Mouse (Mus musculus) macrophage (primary cell): ENCODE results near the gene Pnrc2. TPM values are rescaled to one million over a fixed set of nuclear protein-coding genes. Genes with fewer than 3 reads are reported as not detected.
A peak's percentile ranks its signal among the peaks of the same experiment; 100 is the strongest.

Experiments
- H3K27ac ChIP-seq: fragments of 350-480 bp; formaldehyde crosslinking; 2 replicates; pipeline ENCODE4 v1.9.0; 2021
- H3K36me3 ChIP-seq: fragments of 350-480 bp; formaldehyde crosslinking; 2 replicates; pipeline ENCODE4 v1.9.0; 2021; ENCODE audit errors: inconsistent target
- H3K4me3 ChIP-seq: fragments of 350-480 bp; formaldehyde crosslinking; 2 replicates; pipeline ENCODE4 v1.9.0; 2021; ENCODE audit errors: inconsistent target
- H3K79me2 ChIP-seq: fragments of 350-480 bp; formaldehyde crosslinking; 2 replicates; pipeline ENCODE4 v1.9.0; 2021; ENCODE audit errors: inconsistent target
- WGBS: methylation state at CpG from one replicate; pipeline ENCODE4 v1.1.7; 2026; ENCODE audit warnings: inconsistent platforms; ENCODE audit not compliant: missing documents; 5-methylcytosine and 5-hydroxymethylcytosine counted together
- polyA plus RNA-seq: library from polyadenylated mRNA; stranded (reverse); fragments of 250-400 nt; gene quantifications from 3 replicates; pipeline ENCODE4 v1.2.4, GENCODE M21; 2018; ENCODE audit warnings: inconsistent platforms

Pnrc2 gene
- polyA plus RNA-seq, 1 experiment from 2014 or later, result 112 TPM

- no peak overlapping the region for H3K27ac ChIP-seq
- WGBS, result 13% methylated on average over 2 of the region's 2 CpGs
- peaks cover 7% of the 10 kb centered on the region; the same call in 1 of the 2 replicates for H3K36me3 ChIP-seq
- no peak overlapping the region for H3K4me3 ChIP-seq
- H3K79me2 ChIP-seq, result peaks cover 68% of the 10 kb centered on the region
Observed at GRCm38 (mm10) chr4:135870227-135871023, 3.2 kb downstream of the Pnrc2 start.

- 22% methylated on average over 2 of the region's 2 CpGs for WGBS
- Histone ChIP-seq H3K27ac (no peak overlapping the region), H3K36me3 (peaks cover 7% of the 10 kb centered on the region; the same call in 1 of the 2 replicates), H3K4me3 (no peak overlapping the region), H3K79me2 (peaks cover 80% of the 10 kb centered on the region)
Observed at GRCm38 (mm10) chr4:135868996-135869395, 4.7 kb downstream of the Pnrc2 start.

- 17% methylated on average over 5 of the region's 7 CpGs for WGBS
- Histone ChIP-seq H3K4me3 (peak overlapping the region; percentile 84), H3K36me3 (peaks cover 4% of the 10 kb centered on the region; the same call in 1 of the 2 replicates), H3K27ac (0 out of 2 replicates have a peak overlapping the region, but pooled peaks have one; percentile 60), H3K79me2 (peaks cover 62% of the 10 kb centered on the region)
Observed at GRCm38 (mm10) chr4:135857597-135858186, 16.0 kb downstream of the Pnrc2 start.

GRCm38 (mm10) chr4:135856223-135857091, 17.2 kb downstream of the Pnrc2 start:
- WGBS, result under 1% methylated on average over 91 of the region's 91 CpGs
- peak overlapping the region; percentile 84 for H3K4me3 ChIP-seq
- H3K27ac ChIP-seq, result peak overlapping the region; percentile 60
- H3K79me2 ChIP-seq, result peaks cover 50% of the 10 kb centered on the region
- H3K36me3 ChIP-seq, result no peaks in the 10 kb centered on the region

GRCm38 (mm10) chr4:135855536-135856222, 18.0 kb downstream of the Pnrc2 start, which contains the start of gene Srsf10:
Gene Srsf10, plus strand, starts transcription at chr4:135855747.
- H3K79me2 ChIP-seq, result peaks cover 42% of the 10 kb centered on the region
- no peaks in the 10 kb centered on the region for H3K36me3 ChIP-seq
- peak within 1 kb of the TSS; percentile 84 for H3K4me3 ChIP-seq
- WGBS, result 2% methylated on average over 53 of the region's 67 CpGs
- peak within 1 kb of the TSS; percentile 90 for H3K27ac ChIP-seq

- 4% methylated on average over 5 of the region's 6 CpGs for WGBS
- peak overlapping the region; percentile 70 for H3K4me3 ChIP-seq
Observed at GRCm38 (mm10) chr4:135855080-135855479, 18.6 kb downstream of the Pnrc2 start.

GRCm38 (mm10) chr4:135854630-135855029, 19.0 kb downstream of the Pnrc2 start:
- no peak overlapping the region; the same call in 1 of the 2 replicates for H3K27ac ChIP-seq
- 78% methylated on average over 9 of the region's 11 CpGs for WGBS
- no peak overlapping the region for H3K4me3 ChIP-seq
- no peaks in the 10 kb centered on the region for H3K36me3 ChIP-seq
- H3K79me2 ChIP-seq, result peaks cover 31% of the 10 kb centered on the region

More at GRCm38 (mm10) chr4:135855080-135855479, 18.6 kb downstream of the Pnrc2 start:
- Histone ChIP-seq H3K27ac (peak overlapping the region; percentile 90), H3K36me3 (no peaks in the 10 kb centered on the region), H3K79me2 (peaks cover 36% of the 10 kb centered on the region)

- 93% methylated on average over 13 of the region's 14 CpGs for WGBS
- H3K27ac ChIP-seq, result no peak overlapping the region
- no peaks in the 10 kb centered on the region for H3K36me3 ChIP-seq
- H3K79me2 ChIP-seq, result peaks cover 26% of the 10 kb centered on the region
- no peak overlapping the region for H3K4me3 ChIP-seq
Observed at GRCm38 (mm10) chr4:135853987-135854546, 19.6 kb downstream of the Pnrc2 start.

- H3K4me3 ChIP-seq, result no peak overlapping the region
- H3K27ac ChIP-seq, result no peak overlapping the region
- 93% methylated on average over 9 of the region's 9 CpGs for WGBS
Observed at GRCm38 (mm10) chr4:135851942-135852341, 21.7 kb downstream of the Pnrc2 start.

GRCm38 (mm10) chr4:135850411-135851095, 23.1 kb downstream of the Pnrc2 start:
- no peaks in the 10 kb centered on the region for H3K79me2 ChIP-seq
- H3K36me3 ChIP-seq, result no peaks in the 10 kb centered on the region
- no peak overlapping the region for H3K4me3 ChIP-seq
- no peak overlapping the region for H3K27ac ChIP-seq
- 78% methylated on average over 11 of the region's 13 CpGs for WGBS

More at GRCm38 (mm10) chr4:135851942-135852341, 21.7 kb downstream of the Pnrc2 start:
- no peaks in the 10 kb centered on the region for H3K36me3 ChIP-seq
- peaks cover 4% of the 10 kb centered on the region for H3K79me2 ChIP-seq

GRCm38 (mm10) chr4:135847581-135847980, 26.1 kb downstream of the Pnrc2 start:
- 56% methylated on average over 5 of the region's 5 CpGs for WGBS
- Histone ChIP-seq H3K27ac (no peak overlapping the region), H3K36me3 (no peaks in the 10 kb centered on the region), H3K79me2 (no peaks in the 10 kb centered on the region), H3K4me3 (no peak overlapping the region)

GRCm38 (mm10) chr4:135844400-135844799, 29.2 kb downstream of the Pnrc2 start:
- no peak overlapping the region for H3K4me3 ChIP-seq
- H3K36me3 ChIP-seq, result no peaks in the 10 kb centered on the region
- WGBS, result 84% methylated on average over 5 of the region's 6 CpGs
- no peaks in the 10 kb centered on the region for H3K79me2 ChIP-seq
- H3K27ac ChIP-seq, result no peak overlapping the region

- Histone ChIP-seq H3K27ac (no peak overlapping the region), H3K36me3 (no peaks in the 10 kb centered on the region), H3K4me3 (no peak overlapping the region), H3K79me2 (no peaks in the 10 kb centered on the region)
- 89% methylated on average over 21 of the region's 21 CpGs for whole genome bisulfite sequencing
Observed at GRCm38 (mm10) chr4:135839293-135840011, 34.2 kb downstream of the Pnrc2 start.
